Mouse (Mus musculus) limb, embryonic 12.5 days (tissue): ENCODE results near the gene Lef1. TPM values are rescaled to one million over a fixed set of nuclear protein-coding genes. Genes with fewer than 3 reads are reported as not detected.

Experiments used
- ATAC-seq: fragments of 200-750 bp; cut with Nextera tagmentation; 2 replicates; pipeline ENCODE4 v1.8.0; 2017; ENCODE audit warnings: low read depth, moderate TSS enrichment; ENCODE audit not compliant: insufficient number of reproducible peaks, insufficient read depth, low FRiP score, low TSS enrichment
- H3K27ac ChIP-seq: fragments of 300-500 bp; sonication (generic); 2 replicates; pipeline ENCODE4 v1.5.1; 2016; ENCODE audit warnings: mild to moderate bottlenecking, moderate library complexity
- H3K27me3 ChIP-seq: fragments of 300-500 bp; sonication (generic); 2 replicates; pipeline ENCODE4 v1.6.1; 2016; ENCODE audit warnings: mild to moderate bottlenecking, moderate library complexity
- H3K36me3 ChIP-seq: fragments of 300-500 bp; sonication (generic); 2 replicates; pipeline ENCODE4 v1.6.1; 2016; ENCODE audit warnings: mild to moderate bottlenecking, moderate library complexity
- H3K4me1 ChIP-seq: fragments of 300-500 bp; sonication (generic); replicated peaks from 2 replicates; pipeline ENCODE4 v1.6.1; 2016
- H3K4me2 ChIP-seq: fragments of 300-500 bp; sonication (generic); 2 replicates; pipeline ENCODE4 v1.6.1; 2016; ENCODE audit warnings: mild to moderate bottlenecking, moderate library complexity
- H3K4me3 ChIP-seq: fragments of 300-500 bp; sonication (generic); replicated peaks from 2 replicates; pipeline ENCODE4 v1.5.1; 2016; ENCODE audit warnings: mild to moderate bottlenecking
- H3K9ac ChIP-seq: fragments of 300-500 bp; sonication (generic); replicated peaks from 2 replicates; pipeline ENCODE4 v1.6.1; 2016; ENCODE audit warnings: mild to moderate bottlenecking, moderate library complexity
- H3K9me3 ChIP-seq: fragments of 300-500 bp; sonication (generic); 2 replicates; pipeline ENCODE4 v1.6.1; 2016; ENCODE audit warnings: mild to moderate bottlenecking, moderate library complexity
- WGBS: fragments of 180-500 bp; shearing (Covaris S2); methylation state at CpG from one replicate; pipeline ENCODE4 v1.1.7; 2016; 5-methylcytosine and 5-hydroxymethylcytosine counted together
- polyA plus RNA-seq: library from polyadenylated mRNA; unstranded; fragments of >200 nt; fragmentation: Nextera tagmentation; extraction: Ambion mirVana; gene quantifications from 2 replicates; pipeline ENCODE4 v1.2.1, GENCODE M21; 2016

Gene Lef1
- polyA plus RNA-seq, 1 experiment from 2014 or later, result 60.5 TPM

GRCm38 (mm10) chr3:131123501-131123900 is 13.2 kb downstream of the Lef1 start:
- H3K27ac ChIP-seq, result no peak overlapping the region
- H3K9ac ChIP-seq, result no peak overlapping the region
- peaks cover 4% of the 10 kb centered on the region for H3K4me1 ChIP-seq
- H3K9me3 ChIP-seq, result no peaks in the 10 kb centered on the region
- no peak overlapping the region for H3K4me3 ChIP-seq
- ATAC-seq, result no peak
- no peak overlapping the region for H3K4me2 ChIP-seq
- H3K27me3 ChIP-seq, result no peaks in the 10 kb centered on the region
- H3K36me3 ChIP-seq, result peaks cover 61% of the 10 kb centered on the region
- WGBS, result 91% methylated on average over 6 of the region's 6 CpGs

GRCm38 (mm10) chr3:131125873-131126272 is 15.6 kb downstream of the Lef1 start:
- Histone ChIP-seq H3K4me2 (no peak overlapping the region), H3K27me3 (no peaks in the 10 kb centered on the region), H3K27ac (no peak overlapping the region), H3K4me3 (no peak overlapping the region), H3K36me3 (peaks cover 49% of the 10 kb centered on the region), H3K9ac (no peak overlapping the region), H3K4me1 (no peaks in the 10 kb centered on the region), H3K9me3 (no peaks in the 10 kb centered on the region)
- WGBS, result 93% methylated on average over 13 of the region's 13 CpGs
- ATAC-seq, result no peak

- H3K4me1 ChIP-seq, result no peaks in the 10 kb centered on the region
- peaks cover 45% of the 10 kb centered on the region for H3K36me3 ChIP-seq
Measured at GRCm38 (mm10) chr3:131126438-131126837, 16.2 kb downstream of the Lef1 start.

DNA sequence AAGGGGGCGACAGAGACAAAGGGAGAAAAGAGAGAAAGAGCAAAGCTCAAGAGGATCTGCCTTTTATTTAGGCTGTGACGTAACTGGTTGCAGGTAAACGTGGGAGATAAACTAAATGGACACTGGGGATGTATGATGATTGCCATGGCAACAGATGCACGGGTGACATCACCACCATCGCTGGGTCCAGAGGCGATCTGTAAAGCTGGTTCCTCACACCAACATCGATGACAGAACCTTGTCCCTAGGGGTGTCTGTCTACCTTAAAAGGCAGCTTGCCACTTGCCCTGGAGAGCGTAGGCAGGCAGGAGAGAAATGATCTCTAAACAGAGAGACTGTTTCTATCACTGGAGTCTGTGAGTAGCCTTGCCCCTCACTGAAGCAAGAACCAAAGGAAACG is 23.7 kb downstream of the Lef1 start:
- Histone ChIP-seq H3K4me3 (no peak overlapping the region), H3K4me1 (peaks cover 49% of the 10 kb centered on the region), H3K27me3 (no peaks in the 10 kb centered on the region), H3K9me3 (no peaks in the 10 kb centered on the region), H3K27ac (no peak overlapping the region), H3K4me2 (no peak overlapping the region), H3K36me3 (peaks cover 3% of the 10 kb centered on the region; the same call in 1 of the 2 replicates), H3K9ac (no peak overlapping the region)
- 57% methylated on average over 9 of the region's 9 CpGs for WGBS
- ATAC-seq, result no peak

More at GRCm38 (mm10) chr3:131126438-131126837, 16.2 kb downstream of the Lef1 start:
- H3K27ac ChIP-seq, result no peak overlapping the region
- no peak overlapping the region for H3K9ac ChIP-seq
- H3K4me3 ChIP-seq, result no peak overlapping the region
- no peaks in the 10 kb centered on the region for H3K9me3 ChIP-seq
- no peaks in the 10 kb centered on the region for H3K27me3 ChIP-seq
- no peak for ATAC-seq
- no peak overlapping the region for H3K4me2 ChIP-seq
- WGBS, result 91% methylated on average over 4 of the region's 4 CpGs

DNA sequence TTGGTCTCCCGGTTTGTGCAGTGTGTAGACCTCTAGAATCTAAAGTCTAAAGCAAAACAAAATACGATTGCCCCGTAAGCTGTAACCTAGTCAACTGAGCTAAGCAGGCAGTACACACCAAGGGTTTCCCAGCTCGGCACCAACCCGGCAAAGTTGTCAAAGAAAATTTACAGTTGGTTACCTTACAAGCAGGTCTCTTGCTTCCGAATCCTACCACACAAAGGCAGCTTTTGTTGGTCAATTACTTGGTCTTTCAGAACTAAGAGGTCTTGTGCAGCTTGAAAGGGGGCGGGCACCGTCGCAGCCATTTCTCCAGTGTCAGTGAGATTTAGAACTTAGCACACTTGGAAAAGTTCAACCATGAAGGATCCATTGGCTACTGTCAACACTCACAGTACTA is 25.2 kb downstream of the Lef1 start:
- H3K27ac ChIP-seq, result 0 out of 2 replicates have a peak overlapping the region, but pooled peaks have one; percentile 18

DNA sequence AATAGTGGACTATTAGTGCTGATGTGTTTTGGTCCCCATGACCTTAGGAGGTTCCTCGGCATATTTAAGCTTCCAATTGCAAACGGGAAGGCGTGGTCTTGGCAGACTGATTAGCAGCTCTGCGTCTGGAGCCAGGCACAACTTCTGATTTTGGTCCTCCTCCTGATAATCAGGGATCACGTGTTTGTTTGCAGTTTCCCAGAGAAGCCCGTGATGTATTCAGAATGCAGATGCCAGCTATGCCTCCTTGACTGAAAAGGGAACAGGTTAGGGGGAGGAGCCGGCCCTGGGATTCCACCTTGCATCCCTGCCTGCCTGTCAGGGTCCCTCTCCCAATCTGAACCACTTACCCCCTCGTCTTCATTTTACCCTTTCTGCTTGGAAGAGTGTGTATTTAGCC is 26.2 kb downstream of the Lef1 start:
- ATAC-seq, result no peak
- peaks cover 3% of the 10 kb centered on the region; the same call in 1 of the 2 replicates for H3K36me3 ChIP-seq
- 0 out of 2 replicates have a peak overlapping the region, but pooled peaks have one; percentile 77 for H3K27ac ChIP-seq
- H3K4me3 ChIP-seq, result no peak overlapping the region
- no peaks in the 10 kb centered on the region for H3K27me3 ChIP-seq
- no peaks in the 10 kb centered on the region for H3K9me3 ChIP-seq
- whole genome bisulfite sequencing, result 11% methylated on average over 8 of the region's 8 CpGs
- H3K9ac ChIP-seq, result no peak overlapping the region
- H3K4me2 ChIP-seq, result peak overlapping the region; percentile 41
- H3K4me1 ChIP-seq, result peaks cover 63% of the 10 kb centered on the region

More for the DNA sequence above, 25.2 kb downstream of the Lef1 start:
- Histone ChIP-seq H3K36me3 (peaks cover 3% of the 10 kb centered on the region; the same call in 1 of the 2 replicates), H3K27me3 (no peaks in the 10 kb centered on the region), H3K4me2 (no peak overlapping the region), H3K9ac (no peak overlapping the region), H3K4me1 (peaks cover 63% of the 10 kb centered on the region), H3K9me3 (no peaks in the 10 kb centered on the region), H3K4me3 (no peak overlapping the region)
- ATAC-seq, result no peak
- WGBS, result 48% methylated on average over 9 of the region's 9 CpGs

GRCm38 (mm10) chr3:131137119-131137781 is 27.0 kb downstream of the Lef1 start:
- H3K4me1 ChIP-seq, result peaks cover 64% of the 10 kb centered on the region
- H3K27me3 ChIP-seq, result no peaks in the 10 kb centered on the region
- peak; percentile 63 for ATAC-seq
- H3K27ac ChIP-seq, result peak overlapping the region; percentile 77
- H3K9ac ChIP-seq, result no peak overlapping the region; the same call in 1 of the 2 replicates
- H3K9me3 ChIP-seq, result no peaks in the 10 kb centered on the region
- peak overlapping the region; percentile 1; the same call in 1 of the 2 replicates for H3K4me3 ChIP-seq
- H3K36me3 ChIP-seq, result peaks cover 3% of the 10 kb centered on the region; the same call in 1 of the 2 replicates
- WGBS, result 28% methylated on average over 18 of the region's 18 CpGs
- H3K4me2 ChIP-seq, result peak overlapping the region; percentile 41

GRCm38 (mm10) chr3:131138224-131138623 is 28.0 kb downstream of the Lef1 start:
- no peaks in the 10 kb centered on the region for H3K36me3 ChIP-seq
- no peak for ATAC-seq
- H3K9me3 ChIP-seq, result no peaks in the 10 kb centered on the region
- 70% methylated on average over 9 of the region's 9 CpGs for WGBS
- H3K9ac ChIP-seq, result no peak overlapping the region
- no peak overlapping the region for H3K27ac ChIP-seq
- H3K4me2 ChIP-seq, result no peak overlapping the region
- H3K27me3 ChIP-seq, result no peaks in the 10 kb centered on the region
- H3K4me1 ChIP-seq, result peaks cover 71% of the 10 kb centered on the region
- no peak overlapping the region for H3K4me3 ChIP-seq

- Histone ChIP-seq H3K4me1 (peaks cover 72% of the 10 kb centered on the region), H3K27me3 (no peaks in the 10 kb centered on the region), H3K27ac (peak overlapping the region; percentile 79; the same call in 1 of the 2 replicates), H3K4me3 (no peak overlapping the region), H3K9me3 (no peaks in the 10 kb centered on the region), H3K9ac (no peak overlapping the region), H3K4me2 (no peak overlapping the region), H3K36me3 (no peaks in the 10 kb centered on the region)
- 60% methylated on average over 8 of the region's 8 CpGs for WGBS
- no peak for ATAC-seq
Measured at GRCm38 (mm10) chr3:131138797-131139196, 28.5 kb downstream of the Lef1 start.

GRCm38 (mm10) chr3:131139345-131140090 is 29.2 kb downstream of the Lef1 start:
- WGBS, result 41% methylated on average over 14 of the region's 14 CpGs
- peaks cover 65% of the 10 kb centered on the region for H3K4me1 ChIP-seq
- H3K4me3 ChIP-seq, result no peak overlapping the region
- H3K36me3 ChIP-seq, result no peaks in the 10 kb centered on the region
- peak overlapping the region; percentile 79; the same call in 1 of the 2 replicates for H3K27ac ChIP-seq
- H3K9ac ChIP-seq, result no peak overlapping the region
- H3K4me2 ChIP-seq, result no peak overlapping the region
- H3K9me3 ChIP-seq, result no peaks in the 10 kb centered on the region
- no peak for ATAC-seq
- no peaks in the 10 kb centered on the region for H3K27me3 ChIP-seq

DNA sequence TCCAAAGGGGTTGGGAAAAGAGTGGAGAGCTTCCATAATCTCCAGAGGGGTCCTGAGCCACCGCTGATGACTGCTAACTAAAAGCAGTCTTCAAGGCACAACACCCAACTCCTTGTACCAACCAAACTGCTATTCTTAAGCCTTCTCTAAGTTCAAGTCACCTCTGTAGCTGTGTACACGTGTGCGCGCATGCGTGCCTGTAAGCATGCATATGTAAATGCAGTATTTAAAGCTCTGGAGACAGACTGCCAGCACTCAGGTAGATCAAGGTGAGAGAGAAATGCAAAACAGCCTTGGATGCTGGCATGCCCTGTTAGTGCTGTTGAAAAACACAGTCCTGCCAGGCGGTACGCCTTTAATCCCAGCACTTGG is 29.8 kb downstream of the Lef1 start:
- Histone ChIP-seq H3K36me3 (no peaks in the 10 kb centered on the region), H3K9ac (no peak overlapping the region), H3K27me3 (no peaks in the 10 kb centered on the region), H3K4me2 (no peak overlapping the region), H3K27ac (peak overlapping the region; percentile 79; the same call in 1 of the 2 replicates), H3K9me3 (no peaks in the 10 kb centered on the region), H3K4me1 (peaks cover 60% of the 10 kb centered on the region), H3K4me3 (no peak overlapping the region)
- WGBS, result 86% methylated on average over 7 of the region's 7 CpGs
- no peak for ATAC-seq
